In the genomic region with DNA sequence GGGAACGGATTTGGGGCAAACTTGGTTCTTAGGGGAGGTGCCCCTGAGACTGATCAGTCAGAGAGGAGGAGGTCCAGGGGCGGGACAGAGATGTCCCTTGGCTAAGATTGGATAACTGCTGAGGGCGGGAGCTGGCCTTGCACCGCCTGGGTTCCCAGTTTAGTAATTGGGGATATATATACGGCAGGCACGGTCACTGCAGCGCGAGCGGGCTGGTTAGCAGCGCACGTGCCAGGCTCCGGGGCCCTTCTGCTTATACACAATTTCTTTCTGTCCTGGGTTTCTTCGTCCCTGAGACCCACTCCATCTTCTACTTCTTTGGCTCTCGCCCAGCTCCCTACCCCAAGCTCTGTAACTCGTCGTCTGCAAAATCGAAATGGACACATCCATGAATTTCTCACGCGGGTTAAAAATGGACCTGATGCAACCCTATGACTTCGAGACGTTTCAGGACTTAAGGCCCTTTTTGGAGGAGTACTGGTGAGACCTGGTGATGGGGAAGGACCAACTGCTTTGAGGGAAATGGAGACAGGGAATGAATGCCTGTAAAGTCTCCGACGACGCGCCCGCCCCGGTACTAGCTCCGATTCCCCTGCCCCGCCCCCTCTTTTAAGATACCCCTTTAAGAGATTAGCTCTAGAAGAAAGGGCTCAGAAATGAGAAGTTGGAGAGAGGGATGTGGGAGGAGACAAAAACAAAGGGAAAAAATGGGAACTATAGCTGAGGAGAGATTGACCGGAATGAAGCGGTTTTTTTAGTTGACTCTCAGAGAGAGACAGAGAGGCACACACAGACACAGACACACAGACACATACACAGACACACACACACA, we compare ENCODE assay signal across 8 mouse cellular contexts. TPM values are rescaled to one million over a fixed set of nuclear protein-coding genes. Genes with fewer than 3 reads are reported as not detected.
DNase-seq lines count a peak whose midpoint lies in the region; ATAC-seq and TF ChIP-seq lines count a peak whose summit lies in the region.

A gene (plus strand): TSS at position 204 of the 832 bp plus-strand sequence.

- peak within 1 kb of the TSS; percentile 56 for H3K4me3 ChIP-seq in gastrocnemius, adult 2 months
- peak within 1 kb of the TSS; percentile 27 for H3K4me3 ChIP-seq in embryonic facial prominence, embryonic 14.5 days (ENCODE audit: low read depth, low read length)
- H3K4me3 ChIP-seq in limb, embryonic 13.5 days: peak within 1 kb of the TSS; percentile 27
- peak within 1 kb of the TSS; percentile 16 for H3K4me3 ChIP-seq in midbrain, embryonic 15.5 days

- no peak within 1 kb of the TSS for H3K9ac ChIP-seq in embryonic facial prominence, embryonic 14.5 days (ENCODE audit: low read depth, low read length)
- H3K9ac ChIP-seq in limb, embryonic 13.5 days: peak within 1 kb of the TSS; percentile 35; the same call in 1 of the 2 replicates
- H3K9ac ChIP-seq in midbrain, embryonic 15.5 days: peak within 1 kb of the TSS; percentile 19; the same call in 1 of the 2 replicates

- H3K36me3 ChIP-seq in embryonic facial prominence, embryonic 14.5 days (ENCODE audit: control insufficient read depth, insufficient read depth, low read length): no peaks in the 10 kb centered on the region
- no peaks in the 10 kb centered on the region for H3K36me3 ChIP-seq in limb, embryonic 13.5 days
- no peaks in the 10 kb centered on the region for H3K36me3 ChIP-seq in midbrain, embryonic 15.5 days (replicated peaks)

- peak within 1 kb of the TSS; percentile 50 for H3K4me2 ChIP-seq in embryonic facial prominence, embryonic 14.5 days (ENCODE audit: low read depth, low read length)
- peak within 1 kb of the TSS; percentile 53 for H3K4me2 ChIP-seq in limb, embryonic 13.5 days (replicated peaks)
- peak within 1 kb of the TSS; percentile 40 for H3K4me2 ChIP-seq in midbrain, embryonic 15.5 days

- peak; percentile 69 for ATAC-seq in embryonic facial prominence, embryonic 14.5 days (ENCODE audit: low read depth)
- 0 out of 2 replicates have a peak, but pooled peaks have one; percentile 34 for ATAC-seq in limb, embryonic 13.5 days (ENCODE audit: low FRiP score, low read depth)
- no peak for ATAC-seq in midbrain, embryonic 15.5 days (replicated peaks)

- peak; percentile 66 for DNase-seq in gastrocnemius, adult 2 months
- DNase-seq in gastrocnemius, postnatal 36 days: no peak
- DNase-seq in embryonic facial prominence, embryonic 14.5 days (ENCODE audit: low spot score): peak; percentile 65
- peak; percentile 12 for DNase-seq in heart, postnatal 25 days (ENCODE audit: low spot score)
- no peak for DNase-seq in cerebellum, adult 9-10 months
- no peak for DNase-seq in thymus, postnatal 0 days (ENCODE audit: low spot score)

- no peaks in the 10 kb centered on the region for H3K9me3 ChIP-seq in embryonic facial prominence, embryonic 14.5 days (ENCODE audit: control insufficient read depth, low read length)
- no peaks in the 10 kb centered on the region for H3K9me3 ChIP-seq in limb, embryonic 13.5 days
- no peaks in the 10 kb centered on the region for H3K9me3 ChIP-seq in midbrain, embryonic 15.5 days

- no peak for TF ChIP-seq CTCF in gastrocnemius, adult 2 months (IDR thresholded peaks at IDR 0.05)

- WGBS in embryonic facial prominence, embryonic 14.5 days: 5% methylated on average over 27 of the region's 31 CpGs
- WGBS in limb, embryonic 13.5 days: 4% methylated on average over 31 of the region's 31 CpGs
- under 1% methylated on average over 31 of the region's 31 CpGs for WGBS in midbrain, embryonic 15.5 days

- intact Hi-C loops in gastrocnemius, adult 2 months (cut with DNase I): no loop called here
- intact Hi-C loops in gastrocnemius, postnatal 36 days (cut with DNase I): no loop called here
- intact Hi-C loops in heart, postnatal 25 days (cut with DNase I): no loop called here

- no peak within 1 kb of the TSS for H3K27ac ChIP-seq in gastrocnemius, adult 2 months
- no peak within 1 kb of the TSS for H3K27ac ChIP-seq in embryonic facial prominence, embryonic 14.5 days (replicated peaks; ENCODE audit: low read depth, low read length)
- H3K27ac ChIP-seq in limb, embryonic 13.5 days: no peak within 1 kb of the TSS
- H3K27ac ChIP-seq in midbrain, embryonic 15.5 days: no peak within 1 kb of the TSS

- H3K4me1 ChIP-seq in embryonic facial prominence, embryonic 14.5 days (ENCODE audit: control insufficient read depth, insufficient read depth, low read length): peaks cover 10% of the 10 kb centered on the region
- peaks cover 23% of the 10 kb centered on the region for H3K4me1 ChIP-seq in limb, embryonic 13.5 days
- H3K4me1 ChIP-seq in midbrain, embryonic 15.5 days: peaks cover 23% of the 10 kb centered on the region

- peaks cover 65% of the 10 kb centered on the region for H3K27me3 ChIP-seq in embryonic facial prominence, embryonic 14.5 days (replicated peaks; ENCODE audit: control insufficient read depth, insufficient read depth, low read length)
- H3K27me3 ChIP-seq in limb, embryonic 13.5 days: peaks cover 84% of the 10 kb centered on the region
- peaks cover 51% of the 10 kb centered on the region for H3K27me3 ChIP-seq in midbrain, embryonic 15.5 days (replicated peaks)

RNA-seq across cellular contexts. Expression of the gene that starts here (rescaled TPM):
- total RNA-seq in gastrocnemius, adult 2 months (2021): not detected
- not detected for total RNA-seq in gastrocnemius, postnatal 36 days (2021)
- polyA plus RNA-seq in embryonic facial prominence, embryonic 14.5 days (2014; fragmentation: Nextera tagmentation; extraction: Ambion mirVana): 1.1 and 1.4 TPM in 2 replicates
- total RNA-seq in heart, postnatal 25 days (2021): under 1 TPM in 1 of 2 experiments, not detected in 1; 0.22 TPM
- 0.52 and 0.59 TPM in 2 replicates for polyA plus RNA-seq in limb, embryonic 13.5 days (2015; fragmentation: Nextera tagmentation; extraction: Ambion mirVana)
- polyA plus RNA-seq in midbrain, embryonic 15.5 days (2015; fragmentation: Nextera tagmentation; extraction: Ambion mirVana): 0.49 and 0.52 TPM in 2 replicates
- 0.08 and 0.26 TPM in 2 replicates for polyA plus RNA-seq in thymus, postnatal 0 days (2015; fragmentation: Nextera tagmentation; extraction: Ambion mirVana)

Comparison
In these comparisons a context has a peak if more than half of its experiments do, and no peak if none do; other contexts are left out.
1. Peak in DNase-seq and H3K4me3 ChIP-seq in gastrocnemius, adult 2 months; RNA of the gene not detected or under 1 TPM.
2. Peak in DNase-seq in heart, postnatal 25 days; RNA of the gene not detected or under 1 TPM.
3. Peak in ATAC-seq, H3K4me3 ChIP-seq, H3K9ac ChIP-seq and H3K4me2 ChIP-seq in limb, embryonic 13.5 days; RNA of the gene not detected or under 1 TPM.